Mouse (Mus musculus) small intestine, adult 2 months (tissue): ENCODE data around the gene Gnai2. TPM values are rescaled to one million over a fixed set of nuclear protein-coding genes. Genes with fewer than 3 reads are reported as not detected.

Source experiments
- H3K27ac ChIP-seq: fragments of 200-500 bp; 2 replicates; pipeline ENCODE4 v1.5.1; 2012; ENCODE audit warnings: low read depth, low read length, control low read depth, inconsistent platforms; ENCODE audit not compliant: insufficient read depth
- H3K27me3 ChIP-seq: fragments of 200-500 bp; 2 replicates; pipeline ENCODE4 v1.6.1; 2012; ENCODE audit warnings: mild to moderate bottlenecking, moderate library complexity, low read length, inconsistent platforms; ENCODE audit not compliant: control insufficient read depth, insufficient read depth
- H3K36me3 ChIP-seq: fragments of 200-500 bp; 2 replicates; pipeline ENCODE4 v1.6.1; 2012; ENCODE audit warnings: mild to moderate bottlenecking, low read length, control low read depth, inconsistent platforms; ENCODE audit not compliant: control insufficient read depth, insufficient read depth
- H3K4me1 ChIP-seq: fragments of 200-500 bp; 2 replicates; pipeline ENCODE4 v1.6.1; 2012; ENCODE audit warnings: low read length, inconsistent platforms, mixed read lengths; ENCODE audit not compliant: control insufficient read depth, insufficient read depth, insufficient read length
- H3K4me3 ChIP-seq: fragments of 200-500 bp; 2 replicates; pipeline ENCODE4 v1.5.1; 2012; ENCODE audit warnings: low read depth, mild to moderate bottlenecking, control low read depth, inconsistent platforms, low read length, moderate library complexity
- CTCF ChIP-seq: fragments of 200-500 bp; IDR thresholded peaks from 2 replicates; pipeline ENCODE4 v1.5.1; 2012; ENCODE audit warnings: low read depth, mild to moderate bottlenecking, control low read depth, inconsistent platforms, low read length, moderate library complexity, mixed read lengths; ENCODE audit not compliant: insufficient replicate concordance, insufficient read length; ENCODE audit errors: extremely low read depth
- POLR2A ChIP-seq: fragments of 200-500 bp; IDR thresholded peaks from 2 replicates; pipeline ENCODE4 v1.6.1; 2012; ENCODE audit warnings: low read depth, mild to moderate bottlenecking, control low read depth, inconsistent platforms, low read length, moderate library complexity
- WGBS: fragments of 180-500 bp; shearing (Covaris S2); methylation state at CpG from one replicate; pipeline ENCODE4 v1.1.7; 2018; 5-methylcytosine and 5-hydroxymethylcytosine counted together
- polyA plus RNA-seq: library from polyadenylated mRNA; depleted of rRNA; stranded (reverse); fragments of >200 nt; gene quantifications from 2 replicates; pipeline ENCODE4 v1.2.3, GENCODE M21; 2012

The Gnai2 gene
- polyA plus RNA-seq, 1 experiment = 501 TPM

GRCm38 (mm10) chr9:107666751-107667205 lies 31.6 kb upstream of the Gnai2 start:
- Histone ChIP-seq H3K4me1 (peaks cover 5% of the 10 kb centered on the region), H3K27ac (no peak overlapping the region), H3K4me3 (peak overlapping the region; percentile 31), H3K27me3 (peaks cover 29% of the 10 kb centered on the region), H3K36me3 (no peaks in the 10 kb centered on the region)
- no peak for TF ChIP-seq POLR2A
- no peak for TF ChIP-seq CTCF
- whole genome bisulfite sequencing = 2% methylated on average over 30 of the region's 30 CpGs

- Histone ChIP-seq H3K27me3 (peaks cover 29% of the 10 kb centered on the region), H3K4me1 (peaks cover 5% of the 10 kb centered on the region), H3K4me3 (no peak overlapping the region), H3K27ac (no peak overlapping the region), H3K36me3 (no peaks in the 10 kb centered on the region)
- WGBS = 70% methylated on average over 7 of the region's 7 CpGs
- no peak for TF ChIP-seq POLR2A
Measured at GRCm38 (mm10) chr9:107665308-107665707, 30.1 kb upstream of the Gnai2 start.

- Histone ChIP-seq H3K4me3 (no peak overlapping the region), H3K27ac (no peak overlapping the region), H3K36me3 (no peaks in the 10 kb centered on the region), H3K4me1 (peaks cover 5% of the 10 kb centered on the region), H3K27me3 (peaks cover 29% of the 10 kb centered on the region)
- WGBS = 73% methylated on average over 9 of the region's 9 CpGs
- no peak for TF ChIP-seq POLR2A
- no peak for TF ChIP-seq CTCF
Measured at GRCm38 (mm10) chr9:107663525-107663924, 28.4 kb upstream of the Gnai2 start.

- Histone ChIP-seq H3K36me3 (no peaks in the 10 kb centered on the region), H3K4me3 (no peak overlapping the region), H3K27me3 (peaks cover 23% of the 10 kb centered on the region), H3K4me1 (peaks cover 5% of the 10 kb centered on the region), H3K27ac (no peak overlapping the region)
- TF ChIP-seq CTCF (no peak), POLR2A (no peak)
- 76% methylated on average over 8 of the region's 8 CpGs for WGBS
Measured at GRCm38 (mm10) chr9:107662342-107662741, 27.2 kb upstream of the Gnai2 start.

- H3K36me3 ChIP-seq = no peaks in the 10 kb centered on the region
- TF ChIP-seq POLR2A (no peak), CTCF (no peak)
- H3K4me1 ChIP-seq = peaks cover 2% of the 10 kb centered on the region; the same call in 1 of the 2 replicates
- H3K27ac ChIP-seq = no peak overlapping the region
- H3K4me3 ChIP-seq = no peak overlapping the region
- peaks cover 8% of the 10 kb centered on the region; the same call in 1 of the 2 replicates for H3K27me3 ChIP-seq
- 85% methylated on average over 3 of the region's 3 CpGs for WGBS
Measured at GRCm38 (mm10) chr9:107660777-107661176, 25.6 kb upstream of the Gnai2 start.

GRCm38 (mm10) chr9:107659961-107660360 lies 24.8 kb upstream of the Gnai2 start:
- Histone ChIP-seq H3K36me3 (no peaks in the 10 kb centered on the region), H3K27me3 (0 out of 2 replicates have a peak, but pooled peaks cover 3% of the 10 kb centered on the region), H3K4me1 (peaks cover 7% of the 10 kb centered on the region), H3K27ac (no peak overlapping the region), H3K4me3 (no peak overlapping the region)
- TF ChIP-seq POLR2A = no peak
- no peak for TF ChIP-seq CTCF
- WGBS = 81% methylated on average over 3 of the region's 3 CpGs

GRCm38 (mm10) chr9:107659551-107659950 lies 24.4 kb upstream of the Gnai2 start:
- peaks cover 9% of the 10 kb centered on the region for H3K4me1 ChIP-seq
- H3K27me3 ChIP-seq = no peaks in the 10 kb centered on the region
- TF ChIP-seq CTCF = no peak
- no peak for TF ChIP-seq POLR2A
- 30% methylated on average over 10 of the region's 10 CpGs for WGBS
- no peaks in the 10 kb centered on the region for H3K36me3 ChIP-seq
- no peak overlapping the region for H3K27ac ChIP-seq
- H3K4me3 ChIP-seq = no peak overlapping the region
